Mouse (Mus musculus): ENCODE measurements at regions not wholly inside any gene's neighbourhood (a gene's known extent, or its start where the extent isn't known, plus 50 kb on each side); places are given as distances from the start of the nearest gene placed in this dataset.
A peak's percentile ranks its signal among the peaks of the same experiment; 100 is the strongest.
"Not testable (repeated sequence)": the region's sequence is repeated elsewhere in the genome, so short reads cannot be mapped to it uniquely, and the experiment has no call there.

- no peak for DNase-seq
Measured at GRCm38 (mm10) chr10:36092915-36093314, 381.2 kb upstream of the Amd2 start.

- DNase-seq, result no peak
Measured at GRCm38 (mm10) chr10:36054681-36055080, 343.0 kb upstream of the Amd2 start.

- DNase-seq, result peak; percentile 2
Measured at GRCm38 (mm10) chr10:36036476-36036875, 324.8 kb upstream of the Amd2 start.

- DNase-seq, result not testable (repeated sequence)
Measured at GRCm38 (mm10) chr10:35998869-35999268, 287.2 kb upstream of the Amd2 start.

- no peak for DNase-seq
Measured at GRCm38 (mm10) chr10:35949056-35949455, 237.4 kb upstream of the Amd2 start.

GRCm38 (mm10) chr10:35946006-35946405 is 234.3 kb upstream of the Amd2 start:
- DNase-seq, result no peak

GRCm38 (mm10) chr10:35943336-35943735 is 231.6 kb upstream of the Amd2 start:
- no peak for DNase-seq

GRCm38 (mm10) chr10:35940641-35941040 is 228.9 kb upstream of the Amd2 start:
- no peak for DNase-seq
